Mouse (Mus musculus): ENCODE measurements around the gene Gmnn.

- TF ChIP-seq CTCF (IDR thresholded peaks at IDR 0.05; ENCODE audit: low read depth) = no peak
- no peak for TF ChIP-seq EP300 (IDR thresholded peaks at IDR 0.05; ENCODE audit: low read depth)
Measured at GRCm38 (mm10) chr13:24791349-24791748, 29.6 kb upstream of the Gmnn start.

Data from heart, postnatal 0 days (tissue).